Mouse (Mus musculus) mouse trophoblast stem cell (cell line): ENCODE data around the gene Slc9a5.

Source experiments
- in situ Hi-C, 2 experiments: fragments of 300-500 bp; cut with MseI, MboI; formaldehyde crosslinking; loops; 2 replicates in 1 of 2; 3 replicates in 1 of 2; pipeline ENCODE4 v1.15.1; 2025

The Slc9a5 gene

DNA sequence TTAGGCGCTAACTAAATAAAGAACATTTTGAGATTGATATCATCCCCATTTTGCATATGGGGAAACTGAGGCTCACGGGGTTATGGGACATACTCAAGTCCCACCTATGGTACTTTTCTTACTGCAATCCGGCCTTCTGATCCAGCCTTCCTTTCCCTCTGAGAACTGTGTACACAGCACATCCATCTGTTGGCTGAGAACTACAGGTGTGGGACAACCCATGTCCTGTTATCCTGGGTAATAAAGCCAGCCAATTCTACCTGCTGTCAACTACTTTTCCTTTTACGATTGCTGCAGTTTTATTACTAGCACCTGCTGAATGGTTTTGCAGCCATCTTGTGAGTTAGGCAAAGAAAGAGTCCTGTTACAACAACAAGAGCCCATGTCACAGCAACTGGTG, 5.9 kb downstream of the Slc9a5 start:
- in situ Hi-C loops, result no loop called here

DNA sequence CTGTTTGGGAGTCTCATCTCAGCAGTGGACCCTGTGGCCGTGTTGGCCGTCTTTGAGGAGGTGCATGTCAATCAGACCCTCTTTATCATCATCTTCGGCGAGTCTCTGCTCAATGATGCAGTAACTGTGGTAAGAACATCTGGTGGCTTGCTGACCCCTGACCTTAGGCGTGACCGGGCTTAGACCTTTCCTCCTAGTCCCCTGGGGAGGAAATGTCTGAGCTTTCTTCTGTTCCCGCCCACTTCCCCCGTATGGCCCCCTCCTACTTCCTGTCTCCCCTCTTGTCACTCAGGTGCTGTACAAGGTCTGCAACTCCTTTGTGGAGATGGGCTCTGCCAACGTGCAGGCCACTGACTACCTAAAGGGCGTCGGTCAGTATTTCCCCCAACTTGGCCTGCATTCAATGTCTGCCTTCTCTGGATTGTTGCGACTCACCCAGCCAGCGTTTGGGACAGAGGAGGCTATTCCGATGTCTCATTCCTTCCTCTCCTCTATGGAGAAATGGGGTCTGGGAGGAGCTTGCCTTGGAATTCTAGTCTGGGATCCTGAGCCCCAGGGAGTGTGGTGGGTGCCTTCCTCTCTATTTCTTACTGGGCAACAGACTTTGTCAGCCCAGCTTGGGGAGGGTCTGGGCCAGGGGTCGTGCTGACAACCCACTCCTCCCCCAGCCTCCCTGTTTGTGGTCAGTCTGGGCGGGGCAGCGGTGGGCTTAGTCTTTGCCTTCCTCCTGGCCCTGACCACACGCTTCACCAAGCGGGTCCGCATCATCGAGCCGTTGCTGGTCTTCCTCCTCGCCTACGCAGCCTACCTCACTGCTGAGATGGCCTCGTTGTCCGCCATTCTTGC, 6.8 kb downstream of the Slc9a5 start:
- in situ Hi-C loops, result no loop called here

DNA sequence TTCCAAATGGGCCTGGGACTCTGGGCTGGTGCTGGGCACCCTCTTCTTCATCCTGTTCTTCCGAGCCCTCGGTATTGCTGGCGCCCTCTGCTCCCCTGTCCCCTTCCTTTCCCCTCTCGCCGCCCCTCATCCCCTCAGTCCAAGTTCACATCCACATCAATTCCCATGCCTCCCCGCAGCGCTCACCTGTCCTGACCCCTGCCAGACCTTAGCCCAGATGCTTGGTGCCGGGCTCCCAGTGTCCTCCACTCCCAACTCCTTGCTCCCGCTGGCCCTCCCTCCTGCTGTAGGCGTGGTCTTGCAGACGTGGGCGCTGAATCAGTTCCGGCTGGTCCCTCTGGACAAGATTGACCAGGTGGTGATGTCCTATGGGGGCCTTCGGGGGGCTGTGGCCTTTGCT, 8.0 kb downstream of the Slc9a5 start:
- in situ Hi-C loops, result no loop called here

DNA sequence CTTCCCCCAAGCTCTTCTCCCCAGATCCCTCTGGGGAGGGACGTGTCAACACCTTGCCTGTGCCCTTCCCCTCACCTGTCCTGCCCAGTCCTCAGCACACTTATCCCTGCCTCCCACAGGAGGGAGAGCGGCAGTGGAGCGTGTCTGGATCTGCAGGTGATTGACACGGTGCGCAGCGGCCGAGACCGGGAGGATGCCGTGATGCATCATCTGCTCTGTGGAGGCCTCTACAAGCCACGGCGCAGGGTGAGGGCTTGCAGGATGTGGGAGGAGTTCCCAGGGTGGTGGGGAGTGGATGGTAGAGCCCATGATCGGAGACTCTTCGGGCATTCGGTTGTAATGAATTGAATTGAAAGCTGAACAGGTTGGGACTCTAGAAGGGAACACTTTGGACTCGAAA, 10.6 kb downstream of the Slc9a5 start:
- in situ Hi-C loops, result no loop called here

DNA sequence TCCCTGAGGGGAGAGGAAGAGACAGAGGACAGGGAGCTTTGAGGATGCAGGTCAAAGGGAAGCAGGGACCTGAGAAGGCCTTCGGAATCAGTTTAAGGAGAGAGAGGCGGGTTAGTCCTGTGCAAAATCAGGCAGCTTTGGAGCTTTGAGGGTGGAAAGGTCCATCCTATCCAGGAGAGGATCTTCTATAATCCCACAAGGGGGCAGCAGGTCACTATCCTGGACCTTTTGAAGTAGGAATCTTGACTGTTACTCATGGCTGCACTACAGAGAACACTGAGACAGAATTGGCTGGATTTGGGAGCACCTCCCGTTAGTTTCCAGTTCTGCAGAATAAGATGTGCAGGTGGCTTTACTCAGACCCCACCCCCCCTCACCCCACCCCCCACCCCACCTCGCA, 11.0 kb downstream of the Slc9a5 start:
- in situ Hi-C loops, result no loop called here

DNA sequence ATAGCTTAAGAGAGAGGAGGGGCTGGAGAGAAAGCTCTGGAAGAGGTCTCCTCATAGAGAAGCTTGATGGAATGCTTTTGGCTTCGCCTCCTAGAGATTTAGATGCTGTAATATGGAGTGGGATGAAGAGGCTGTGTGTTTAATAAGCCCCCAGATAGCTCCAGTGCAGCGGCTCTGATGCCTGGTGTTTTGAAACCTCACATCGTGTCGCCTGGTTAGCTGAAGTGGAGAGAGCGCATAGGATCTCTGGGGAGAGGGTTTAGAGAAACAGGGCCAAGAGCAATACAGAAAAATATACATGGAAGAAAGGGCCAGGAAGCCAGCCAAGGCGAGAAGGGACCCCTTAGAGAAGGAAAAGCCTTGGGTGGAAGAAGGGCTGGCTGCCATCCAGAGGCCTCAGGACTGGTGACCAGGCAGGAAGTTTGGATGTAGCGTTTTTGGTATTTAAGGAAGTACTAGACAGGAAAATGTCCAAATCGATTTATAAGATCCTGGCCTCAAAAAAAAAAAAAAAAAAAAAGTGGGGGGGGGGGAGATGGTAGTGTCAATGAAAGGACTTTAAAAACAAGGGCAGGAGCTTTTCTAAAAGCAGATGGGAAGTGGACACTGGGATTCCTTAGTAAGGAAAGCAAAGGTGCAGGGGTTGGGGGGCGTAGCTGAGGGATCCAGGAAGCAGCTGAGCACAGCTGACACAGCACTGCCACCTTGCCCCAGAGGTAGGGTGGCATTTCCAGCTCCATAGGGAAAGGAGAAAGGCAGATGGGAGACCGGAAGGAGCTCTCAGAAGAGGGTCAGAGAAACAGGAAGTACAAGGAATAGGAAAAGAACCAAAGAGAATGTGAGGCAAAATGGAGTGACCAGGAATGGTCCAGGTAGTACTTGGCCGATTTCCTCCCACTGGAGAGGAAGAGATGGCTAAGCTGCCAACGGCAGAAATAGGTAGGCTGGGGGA, 13.4 kb downstream of the Slc9a5 start:
- in situ Hi-C loops, result no loop called here

DNA sequence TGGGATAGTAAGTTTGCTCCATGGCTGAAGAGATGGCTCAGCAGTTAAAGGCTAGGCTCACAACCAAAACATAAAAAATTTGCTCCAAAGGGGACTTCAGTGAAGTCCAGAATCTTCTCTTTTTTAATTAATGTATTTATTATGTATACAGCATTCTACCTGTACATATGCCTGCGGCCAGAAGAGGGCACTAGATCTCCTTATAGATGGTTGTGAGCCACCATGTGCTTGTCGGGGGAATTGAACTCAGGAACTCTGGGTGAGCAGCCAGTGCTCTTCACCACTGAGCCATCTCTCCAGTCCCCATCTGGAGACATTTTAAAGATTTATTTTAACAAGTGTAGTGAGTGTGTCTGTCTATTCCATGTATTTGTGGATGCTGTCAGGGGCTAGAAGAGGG, 18.5 kb downstream of the Slc9a5 start:
- in situ Hi-C loops, result no loop called here

DNA sequence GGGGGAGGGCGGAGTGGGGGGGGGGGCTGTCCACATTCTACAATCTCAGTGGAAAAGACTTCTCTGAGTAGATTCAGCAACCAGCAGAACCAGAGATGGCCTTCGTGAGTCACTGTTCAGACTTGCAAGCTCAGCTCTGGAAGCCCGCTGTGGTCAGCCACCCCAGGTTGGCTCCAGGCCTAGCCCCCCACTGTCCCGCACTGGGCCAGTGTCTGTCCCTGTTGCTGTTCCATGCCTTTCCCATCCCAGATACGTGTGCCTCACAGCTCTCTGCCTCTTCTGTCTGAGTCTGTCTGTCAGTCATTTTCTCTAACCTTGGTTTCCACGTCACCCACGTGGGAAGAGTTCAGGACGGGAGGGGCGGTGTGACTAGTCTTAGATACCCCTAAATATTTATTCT, 23.8 kb downstream of the Slc9a5 start:
- in situ Hi-C loops, result no loop called here

DNA sequence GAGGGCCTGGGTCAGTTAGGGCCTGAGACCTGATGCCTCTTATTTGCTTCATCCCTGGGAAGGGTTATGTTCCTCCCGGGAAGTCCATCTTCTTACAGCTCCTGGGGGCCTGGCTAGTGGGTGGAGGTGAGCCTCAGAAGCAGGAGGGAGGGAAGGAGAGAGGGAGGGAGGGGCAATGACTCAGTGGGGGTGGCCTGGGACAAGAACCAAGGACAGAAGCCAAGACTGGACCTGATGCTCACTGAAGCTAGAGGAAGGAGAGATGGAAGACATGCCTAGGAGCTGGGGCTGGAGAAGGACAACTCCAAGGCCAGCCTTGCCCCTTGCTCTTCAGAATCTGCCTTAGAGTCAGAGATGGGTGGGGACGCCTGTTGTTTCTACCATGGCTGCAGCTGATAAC, 24.4 kb downstream of the Slc9a5 start, which contains the start of gene Plekhg4:
Gene Plekhg4 (plus strand): TSS at position 243 of the 400 bp plus-strand sequence.
- in situ Hi-C loops, result no loop called here

DNA sequence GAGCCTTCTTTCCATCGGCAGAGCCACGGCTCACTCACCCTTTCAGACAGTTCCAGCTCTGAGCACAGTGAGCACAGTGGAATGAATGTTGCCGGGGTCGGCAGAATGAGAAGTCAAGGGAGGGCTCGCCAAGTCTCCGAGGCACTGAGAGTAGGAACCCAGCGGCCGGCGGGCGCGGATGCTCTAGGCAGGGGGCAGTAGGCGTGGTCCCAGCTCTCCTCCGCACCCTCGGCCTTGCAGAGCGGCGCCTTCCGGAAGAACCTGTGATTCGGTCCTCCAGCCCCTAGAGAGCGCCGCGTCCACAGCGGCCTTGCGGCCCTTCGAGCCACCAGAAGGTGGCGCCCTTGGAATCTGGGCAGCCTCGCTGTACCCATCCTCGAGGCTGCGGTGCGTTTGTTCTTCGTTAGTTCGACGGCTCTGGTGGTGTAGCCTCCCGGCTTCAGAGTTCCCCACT, 25.9 kb downstream of the Slc9a5 start:
- in situ Hi-C loops, result no loop called here

DNA sequence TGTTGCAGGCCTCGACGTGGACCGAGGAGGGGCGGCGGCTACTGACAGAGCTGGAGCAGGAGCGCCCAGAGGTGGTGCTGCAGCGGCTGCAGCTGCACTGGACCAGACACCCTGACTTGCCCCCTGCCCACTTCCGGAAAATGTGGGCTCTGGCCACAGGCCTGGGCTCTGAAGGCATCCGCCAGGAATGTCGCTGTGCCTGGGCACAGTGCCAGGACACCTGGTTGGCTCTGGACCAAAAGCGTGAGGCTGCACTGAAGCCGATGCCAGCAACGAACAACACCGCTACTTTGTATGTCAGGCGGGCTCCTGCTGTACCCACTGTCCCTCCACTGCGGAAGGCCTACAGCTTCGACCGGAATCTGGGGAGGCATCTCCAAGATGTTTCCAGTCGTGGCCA, 30.0 kb downstream of the Slc9a5 start:
- in situ Hi-C loops, result no loop called here

DNA sequence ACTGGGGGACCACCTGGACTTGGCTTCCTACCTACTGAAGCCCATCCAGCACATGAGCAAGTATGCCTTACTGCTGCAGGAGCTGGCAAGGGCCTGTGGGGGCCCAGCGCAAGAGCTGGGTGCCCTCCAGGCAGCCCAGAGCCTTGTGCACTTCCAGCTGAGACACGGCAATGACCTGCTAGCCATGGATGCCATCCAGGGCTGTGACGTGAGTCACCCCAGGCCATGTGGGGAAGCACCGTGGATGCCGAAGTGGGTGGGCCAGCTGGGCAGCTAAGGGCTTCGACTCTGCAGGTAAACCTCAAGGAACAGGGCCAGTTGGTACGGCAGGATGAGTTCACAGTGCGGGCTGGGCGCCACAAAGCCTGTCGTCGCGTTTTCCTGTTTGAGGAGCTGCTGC, 31.7 kb downstream of the Slc9a5 start:
- in situ Hi-C loops, result no loop called here

DNA sequence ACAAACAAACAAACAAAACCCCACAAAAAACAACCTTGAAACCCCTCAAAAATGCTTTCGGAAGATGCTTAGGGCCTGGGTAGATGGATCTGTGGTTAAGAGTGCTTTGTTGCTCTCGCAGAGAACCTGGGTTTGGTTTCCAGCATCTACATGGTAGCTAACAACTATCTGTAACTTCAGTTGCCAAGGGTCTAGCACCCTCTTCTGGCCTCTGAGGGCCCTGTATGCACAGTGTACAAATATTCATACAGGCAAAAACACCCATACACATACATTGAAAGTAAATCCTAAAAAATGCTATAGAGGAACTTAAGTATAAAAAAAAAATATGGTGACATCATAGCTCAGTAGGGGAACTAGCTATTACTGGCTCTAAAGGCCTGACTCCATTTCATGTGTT, 35.4 kb downstream of the Slc9a5 start:
- in situ Hi-C loops, result no loop called here

DNA sequence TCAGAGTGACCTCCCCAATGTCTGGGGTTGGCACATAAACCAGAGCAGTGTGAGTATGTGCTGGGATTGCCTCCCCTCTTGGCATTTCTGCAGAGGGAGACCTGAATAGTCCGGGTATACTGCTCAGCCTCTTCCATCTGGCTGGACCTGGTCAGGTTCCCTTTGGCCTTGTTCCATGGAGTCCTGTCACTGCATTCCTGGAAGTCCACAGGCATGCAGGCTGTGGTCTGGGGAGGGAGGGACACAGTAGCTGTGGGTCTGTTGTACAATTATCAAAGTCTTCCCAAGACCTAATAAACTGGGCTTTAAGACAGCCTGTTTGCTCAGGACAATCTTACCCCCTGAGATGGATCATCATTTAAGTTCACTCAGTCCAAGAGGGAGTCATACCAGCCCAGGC, 38.5 kb downstream of the Slc9a5 start:
- in situ Hi-C loops, result no loop called here

DNA sequence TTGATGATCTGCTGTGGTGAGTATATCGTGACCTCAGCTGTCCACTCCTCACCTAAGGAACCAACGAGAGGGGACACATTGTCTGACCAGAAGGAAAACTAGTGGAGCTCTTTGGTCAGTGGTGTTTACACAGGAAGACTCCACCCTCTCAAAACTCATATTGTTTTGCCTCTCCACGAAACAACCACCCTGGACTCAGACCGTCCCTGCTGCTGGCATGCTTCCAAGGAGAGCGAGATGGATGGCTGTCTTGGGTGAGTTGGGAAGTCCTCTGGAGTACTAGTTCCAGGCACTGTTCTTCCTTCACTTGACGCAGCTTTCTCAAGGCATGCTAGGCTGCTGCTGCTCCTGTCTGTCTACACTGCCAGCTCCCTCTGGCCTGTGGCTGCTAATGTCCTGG, 40.5 kb downstream of the Slc9a5 start:
- in situ Hi-C loops, result no loop called here

DNA sequence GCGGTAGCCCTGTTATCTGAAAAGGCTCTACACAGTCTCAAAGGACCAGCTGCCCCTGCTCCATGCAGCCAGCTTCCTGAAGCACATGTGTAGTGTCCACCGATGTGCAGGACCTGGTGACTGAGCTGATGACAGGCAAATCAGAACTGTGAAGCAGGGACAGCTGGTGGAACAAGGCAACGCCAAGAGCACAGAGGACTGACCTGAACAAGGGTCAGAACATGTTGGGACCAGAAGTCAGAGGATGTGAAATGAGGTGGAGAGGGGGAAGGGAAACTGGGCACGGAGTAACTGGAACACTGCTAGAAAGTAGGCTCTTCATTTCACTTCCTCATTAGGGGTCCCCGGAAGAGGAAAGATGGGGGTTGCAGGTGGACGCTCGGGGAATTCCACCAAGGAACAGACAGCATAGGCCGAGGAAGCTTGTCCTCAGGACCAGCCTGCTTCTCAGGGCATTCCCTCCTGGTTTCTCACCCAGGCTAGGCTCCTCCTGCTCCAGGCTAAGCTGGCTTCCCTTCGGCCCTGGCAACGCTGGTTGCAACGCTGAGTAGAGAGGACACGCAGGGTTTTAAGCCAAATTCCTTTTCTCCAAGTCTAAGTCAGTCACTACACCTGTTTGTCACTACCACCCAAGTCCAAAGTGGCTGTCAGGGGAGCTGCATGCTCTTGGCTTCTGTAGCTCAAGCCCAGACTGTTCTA, 44.6 kb downstream of the Slc9a5 start:
- in situ Hi-C loops, result no loop called here

DNA sequence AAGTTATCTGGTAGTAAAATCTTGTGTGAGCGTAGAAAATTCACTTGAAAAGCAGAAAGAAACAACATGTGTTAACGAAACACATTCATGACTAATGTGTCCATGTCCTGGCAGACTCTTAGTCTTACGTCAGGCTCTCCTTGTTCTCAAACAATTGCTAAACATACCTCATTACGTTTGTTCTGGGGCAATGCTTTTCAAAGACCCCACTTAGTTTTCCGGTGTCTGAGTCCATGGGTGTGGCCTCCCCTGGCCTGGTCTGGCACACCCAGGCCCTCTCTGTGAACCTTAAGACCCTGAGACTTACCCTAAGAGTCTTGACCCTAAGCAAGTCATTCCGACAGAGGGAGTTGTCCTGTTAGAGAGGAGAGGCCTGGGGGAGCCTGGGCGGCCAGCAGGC, 45.3 kb downstream of the Slc9a5 start:
- in situ Hi-C loops, result no loop called here

DNA sequence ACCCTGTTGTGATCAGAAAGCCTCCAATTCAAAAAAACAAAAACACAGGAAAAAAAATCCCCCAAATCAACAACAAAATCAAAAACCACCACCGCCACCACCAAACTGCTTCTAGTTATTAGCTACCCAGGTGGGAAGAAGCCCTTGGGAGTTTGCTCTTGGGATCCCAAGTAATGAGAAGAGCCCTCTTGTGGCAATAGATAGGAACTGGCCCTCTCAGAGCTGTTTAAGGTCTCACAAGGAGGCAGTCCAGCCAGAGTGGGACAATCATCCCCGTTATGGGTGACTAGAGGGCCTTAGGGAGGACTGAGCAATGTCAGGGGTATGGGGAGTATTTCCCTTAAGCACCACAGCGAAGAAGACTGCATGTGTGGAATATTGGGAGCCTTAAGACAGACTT, 49.1 kb downstream of the Slc9a5 start:
- in situ Hi-C loops, result no loop called here

DNA sequence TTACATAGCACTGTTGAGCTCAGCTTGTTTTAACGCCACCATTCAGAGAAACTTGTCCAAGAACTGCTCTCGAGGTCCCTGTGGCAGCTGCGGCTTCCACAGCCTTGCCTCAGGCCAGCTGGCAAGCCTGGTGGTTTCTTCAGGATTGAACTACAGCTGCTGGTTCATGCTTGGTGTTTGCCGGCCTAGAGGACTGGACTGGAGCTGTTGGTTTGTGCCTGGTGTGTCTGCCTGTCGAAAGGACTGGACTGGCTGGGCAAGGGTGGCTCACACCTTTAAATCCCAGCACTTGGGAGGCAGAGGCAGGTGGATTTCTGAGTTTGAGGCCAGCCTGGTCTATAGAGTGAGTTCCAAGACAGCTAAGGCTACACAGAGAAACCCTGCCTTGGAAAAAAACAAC, 51.4 kb downstream of the Slc9a5 start:
- in situ Hi-C loops, result no loop called here

DNA sequence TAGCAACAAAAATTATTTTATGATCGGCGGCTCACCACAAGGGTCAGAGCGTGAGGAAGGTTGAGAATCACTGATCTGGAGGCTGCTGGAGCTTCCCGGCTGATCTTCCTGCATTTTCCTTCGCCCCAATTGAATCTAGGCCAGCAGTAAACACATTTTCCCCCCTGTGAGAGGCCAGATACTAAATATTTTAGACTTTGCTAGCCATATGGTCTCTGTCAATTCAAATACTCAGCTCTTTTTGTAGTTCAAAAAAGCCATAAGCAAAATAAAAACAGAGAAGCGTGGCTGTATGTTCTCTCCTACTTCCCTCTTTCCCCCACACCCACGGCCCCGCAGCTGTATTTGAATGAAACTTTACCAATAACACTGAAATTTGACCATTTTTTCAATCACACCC, 54.8 kb downstream of the Slc9a5 start:
- in situ Hi-C loops, result no loop called here

DNA sequence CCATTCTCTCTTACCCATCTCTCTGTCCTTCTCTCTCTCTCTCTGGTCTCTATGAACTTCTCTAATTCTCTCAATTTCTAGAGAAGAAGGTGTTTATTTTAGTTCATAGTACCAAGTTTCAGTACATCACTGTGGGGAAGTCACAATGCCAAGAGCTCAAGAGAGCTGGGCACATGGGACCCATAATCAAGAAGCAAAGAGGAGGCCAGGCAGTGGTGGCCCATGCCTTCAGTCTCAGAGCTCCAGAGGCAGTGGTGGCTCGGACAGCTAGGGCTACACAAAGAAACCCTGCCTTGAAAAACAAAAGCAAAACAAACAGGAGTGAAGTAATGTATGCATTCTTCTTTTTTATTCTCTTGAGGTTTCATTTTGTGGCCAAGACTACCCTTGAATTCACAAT, 55.9 kb downstream of the Slc9a5 start:
- in situ Hi-C loops, result no loop called here

DNA sequence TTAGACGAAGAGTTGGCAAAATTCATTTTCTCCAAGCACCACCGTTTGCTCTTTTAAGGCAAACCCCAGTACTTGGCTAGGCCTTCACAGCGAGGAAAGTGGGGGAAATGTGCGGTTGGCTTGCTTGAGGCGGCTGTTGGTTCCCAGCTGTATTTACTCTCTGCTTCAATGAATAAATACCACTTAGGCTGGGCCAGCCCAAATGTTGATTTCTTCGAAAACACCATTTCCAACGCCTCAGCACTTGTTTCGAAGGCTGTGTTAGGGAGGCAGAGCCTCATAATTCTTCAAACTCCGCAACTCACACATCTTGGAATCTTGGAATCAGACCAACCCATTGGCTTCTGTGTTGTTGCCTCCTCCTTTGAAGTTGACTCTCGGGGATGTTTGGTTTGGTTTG, 57.8 kb downstream of the Slc9a5 start:
- in situ Hi-C loops, result no loop called here
